Mouse (Mus musculus) kidney, postnatal 0 days (tissue): ENCODE data around the gene Hoxb1. TPM values are rescaled to one million over a fixed set of nuclear protein-coding genes. Genes with fewer than 3 reads are reported as not detected.
A peak's percentile ranks its signal among the peaks of the same experiment; 100 is the strongest.

Experiments used
- ATAC-seq: fragments of 200-750 bp; cut with Nextera tagmentation; replicated peaks from 2 replicates; pipeline ENCODE4 v1.8.0; 2017; ENCODE audit warnings: low read depth, moderate number of reproducible peaks, moderate TSS enrichment, moderate library complexity; ENCODE audit not compliant: low FRiP score
- DNase-seq: peaks from one replicate; pipeline ENCODE4 v3.0.0-alpha.2; 2016; ENCODE audit warnings: low spot score
- H3K27ac ChIP-seq: fragments of 300-500 bp; sonication (generic); 2 replicates; pipeline ENCODE4 v1.5.1; 2014; ENCODE audit warnings: mild to moderate bottlenecking
- H3K27me3 ChIP-seq: fragments of 300-500 bp; sonication (generic); 2 replicates; pipeline ENCODE4 v1.6.1; 2014; ENCODE audit warnings: low read length, mixed read lengths; ENCODE audit not compliant: insufficient read depth
- H3K36me3 ChIP-seq: fragments of 300-500 bp; sonication (generic); 2 replicates; pipeline ENCODE4 v1.6.1; 2014; ENCODE audit warnings: low read length, mixed read lengths; ENCODE audit not compliant: insufficient read depth
- H3K4me1 ChIP-seq: fragments of 300-500 bp; sonication (generic); replicated peaks from 2 replicates; pipeline ENCODE4 v1.6.1; 2014; ENCODE audit warnings: antibody characterized with exemption, low read length, mixed read lengths; ENCODE audit not compliant: insufficient read depth
- H3K4me2 ChIP-seq: fragments of 300-500 bp; sonication (generic); 2 replicates; pipeline ENCODE4 v1.6.1; 2014; ENCODE audit warnings: mild to moderate bottlenecking, low read length, moderate library complexity, mixed read lengths
- H3K4me3 ChIP-seq: fragments of 300-500 bp; sonication (generic); replicated peaks from 2 replicates; pipeline ENCODE4 v1.5.1; 2014; ENCODE audit warnings: low read depth, low read length
- H3K9ac ChIP-seq: fragments of 300-500 bp; sonication (generic); 2 replicates; pipeline ENCODE4 v1.6.1; 2014; ENCODE audit warnings: low read depth, low read length
- H3K9me3 ChIP-seq: fragments of 300-500 bp; sonication (generic); replicated peaks from 2 replicates; pipeline ENCODE4 v1.6.1; 2016; ENCODE audit warnings: low read length, inconsistent platforms, mixed read lengths
- CTCF ChIP-seq: IDR thresholded peaks from 2 replicates; pipeline ENCODE4 v1.5.1; 2016; ENCODE audit warnings: antibody characterized with exemption, low read depth, mild to moderate bottlenecking, moderate library complexity
- WGBS: fragments of 180-500 bp; shearing (Covaris S2); extraction: QIAGEN DNeasy Blood & Tissue Kit; methylation state at CpG from one replicate; pipeline ENCODE4 v1.1.7; 2014; 5-methylcytosine and 5-hydroxymethylcytosine counted together
- polyA plus RNA-seq: library from polyadenylated mRNA; unstranded; fragments of >200 nt; fragmentation: Nextera tagmentation; extraction: Ambion mirVana; gene quantifications from 2 replicates; pipeline ENCODE4 v1.2.1, GENCODE M21; 2015

The Hoxb1 gene
- polyA plus RNA-seq, 1 experiment from 2014 or later: 0.13 TPM

DNA sequence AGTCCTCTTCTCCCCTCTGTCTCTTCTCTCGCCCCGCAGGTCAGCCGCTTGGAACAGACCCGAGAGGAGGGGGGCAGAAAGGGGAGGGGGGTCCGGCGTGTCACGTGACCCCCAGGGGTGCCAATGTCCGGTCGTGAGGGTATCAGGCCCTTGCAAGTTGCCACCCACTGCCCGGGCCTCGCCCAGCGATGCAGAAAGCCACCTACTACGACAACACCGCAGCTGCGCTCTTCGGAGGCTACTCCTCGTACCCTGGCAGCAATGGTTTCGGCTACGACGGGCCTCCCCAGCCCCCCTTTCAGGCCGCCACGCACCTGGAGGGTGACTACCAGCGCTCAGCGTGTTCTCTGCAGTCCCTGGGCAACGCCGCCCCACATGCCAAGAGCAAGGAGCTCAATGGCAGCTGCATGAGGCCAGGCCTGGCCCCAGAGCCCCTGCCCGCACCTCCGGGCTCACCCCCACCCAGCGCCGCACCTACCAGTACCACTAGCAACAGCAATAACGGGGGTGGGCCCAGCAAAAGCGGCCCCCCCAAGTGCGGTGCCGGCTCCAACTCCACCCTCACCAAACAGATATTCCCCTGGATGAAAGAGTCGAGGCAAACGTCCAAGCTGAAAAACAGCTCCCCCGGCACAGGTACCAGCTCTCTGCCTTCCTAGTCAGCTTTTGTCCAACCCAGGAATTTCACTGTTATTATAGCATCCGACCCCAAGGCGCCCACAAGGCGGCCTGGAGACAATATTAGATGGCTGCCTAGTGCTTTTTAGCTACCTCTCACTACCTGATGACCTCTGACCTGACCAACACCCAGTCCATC lies 21.3 kb upstream of the Hoxb1 start:
- Histone ChIP-seq H3K27ac (peak overlapping the region; percentile 95), H3K36me3 (peaks cover 20% of the 10 kb centered on the region), H3K4me2 (peak overlapping the region; percentile 82), H3K9me3 (no peaks in the 10 kb centered on the region), H3K4me1 (peaks cover 66% of the 10 kb centered on the region), H3K27me3 (no peaks in the 10 kb centered on the region), H3K4me3 (0 out of 2 replicates have a peak overlapping the region, but pooled peaks have one; percentile 25), H3K9ac (peak overlapping the region; percentile 55)
- no peak for ATAC-seq
- no peak for TF ChIP-seq CTCF
- WGBS: 24% methylated on average over 39 of the region's 40 CpGs
- peak; percentile 53 for DNase-seq

DNA sequence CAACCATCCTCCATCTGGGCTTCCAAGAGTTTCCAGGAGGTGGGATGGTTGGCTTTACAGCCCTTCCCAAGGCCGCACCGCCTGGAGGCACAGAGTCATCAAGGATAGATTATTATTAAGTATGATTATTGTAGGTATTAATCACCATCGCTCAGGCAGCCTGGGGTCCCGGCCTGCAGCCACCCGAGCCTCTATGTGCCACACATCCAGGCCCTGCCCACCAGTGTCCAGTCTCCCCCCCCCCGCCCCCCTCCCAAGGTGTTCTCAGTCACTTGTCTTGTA lies 20.7 kb upstream of the Hoxb1 start:
- H3K27me3 ChIP-seq: no peaks in the 10 kb centered on the region
- WGBS: 24% methylated on average over 6 of the region's 6 CpGs
- peak; percentile 40 for DNase-seq

DNA sequence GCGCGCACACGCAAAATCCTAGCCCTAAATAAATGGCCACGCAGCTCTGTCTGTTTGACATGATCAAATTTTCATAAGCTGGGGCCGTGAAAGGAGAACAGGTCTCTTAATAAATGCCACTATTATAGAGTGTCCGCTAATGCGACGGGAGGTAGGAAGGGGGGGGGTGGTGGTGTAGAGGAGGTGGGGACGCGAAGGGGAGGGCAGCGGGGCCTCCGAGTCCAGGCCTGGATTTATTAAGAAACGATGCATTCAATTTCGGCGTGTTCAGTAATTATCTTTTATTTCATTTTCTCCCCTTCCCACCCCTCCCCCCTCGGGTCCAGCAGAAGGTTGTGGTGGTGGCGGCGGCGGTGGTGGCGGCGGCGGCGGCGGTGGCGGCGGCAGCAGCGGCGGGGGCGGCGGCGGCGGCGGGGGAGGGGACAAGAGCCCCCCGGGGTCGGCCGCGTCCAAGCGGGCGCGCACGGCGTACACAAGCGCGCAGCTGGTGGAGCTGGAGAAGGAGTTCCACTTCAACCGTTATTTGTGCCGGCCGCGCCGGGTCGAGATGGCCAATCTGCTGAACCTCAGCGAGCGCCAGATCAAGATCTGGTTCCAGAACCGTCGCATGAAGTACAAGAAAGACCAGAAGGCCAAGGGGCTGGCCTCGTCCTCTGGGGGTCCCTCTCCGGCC lies 20.2 kb upstream of the Hoxb1 start:
- Histone ChIP-seq H3K4me3 (peak overlapping the region; percentile 25), H3K27me3 (no peaks in the 10 kb centered on the region), H3K36me3 (peaks cover 20% of the 10 kb centered on the region), H3K4me2 (peak overlapping the region; percentile 82), H3K9me3 (no peaks in the 10 kb centered on the region), H3K27ac (peak overlapping the region; percentile 95), H3K4me1 (peaks cover 56% of the 10 kb centered on the region), H3K9ac (peak overlapping the region; percentile 55)
- no peak for TF ChIP-seq CTCF
- DNase-seq (peak; percentile 63), ATAC-seq (no peak)
- 10% methylated on average over 50 of the region's 56 CpGs for WGBS

More for the DNA sequence above, 20.7 kb upstream of the Hoxb1 start:
- peak overlapping the region; percentile 95 for H3K27ac ChIP-seq
- peak overlapping the region; percentile 82 for H3K4me2 ChIP-seq
- ATAC-seq: no peak
- H3K36me3 ChIP-seq: peaks cover 20% of the 10 kb centered on the region
- H3K4me1 ChIP-seq: peaks cover 61% of the 10 kb centered on the region
- H3K9ac ChIP-seq: peak overlapping the region; percentile 55
- H3K4me3 ChIP-seq: peak overlapping the region; percentile 25; the same call in 1 of the 2 replicates
- no peaks in the 10 kb centered on the region for H3K9me3 ChIP-seq
- TF ChIP-seq CTCF: no peak

DNA sequence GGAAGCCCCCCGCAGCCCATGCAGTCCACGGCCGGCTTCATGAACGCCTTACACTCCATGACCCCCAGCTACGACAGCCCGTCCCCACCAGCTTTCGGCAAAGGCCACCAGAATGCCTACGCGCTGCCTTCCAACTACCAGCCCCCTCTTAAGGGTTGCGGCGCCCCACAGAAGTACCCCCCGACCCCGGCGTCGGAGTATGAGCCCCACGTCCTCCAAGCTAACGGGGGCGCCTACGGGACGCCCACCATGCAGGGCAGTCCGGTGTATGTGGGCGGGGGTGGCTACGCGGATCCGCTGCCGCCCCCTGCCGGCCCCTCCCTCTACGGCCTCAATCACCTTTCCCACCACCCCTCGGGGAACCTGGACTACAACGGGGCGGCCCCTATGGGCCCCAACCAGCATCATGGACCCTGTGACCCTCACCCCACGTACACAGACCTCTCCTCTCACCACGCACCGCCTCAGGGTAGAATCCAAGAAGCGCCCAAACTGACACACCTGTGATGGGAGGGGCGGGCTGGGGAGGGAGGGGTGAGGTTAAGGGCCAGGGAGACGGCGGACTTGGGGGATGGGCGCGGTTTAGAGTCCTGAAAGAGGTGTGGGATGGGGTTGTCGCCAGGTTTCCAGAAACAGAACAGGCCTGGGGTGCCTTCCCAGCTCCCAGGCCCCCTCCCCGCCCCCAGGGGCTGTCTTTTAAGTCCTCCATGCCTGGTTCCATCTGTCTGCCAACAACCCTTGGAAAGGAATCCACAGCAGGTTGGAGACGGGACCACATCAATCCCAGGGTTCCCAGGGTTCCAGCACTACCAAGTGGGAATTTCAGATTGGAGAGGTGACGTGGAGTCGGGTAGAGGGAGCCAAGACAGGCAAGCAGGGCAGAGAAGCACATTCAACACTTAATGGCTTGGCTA lies 19.4 kb upstream of the Hoxb1 start:
- 19% methylated on average over 45 of the region's 45 CpGs for WGBS
- H3K36me3 ChIP-seq: peaks cover 20% of the 10 kb centered on the region
- H3K4me2 ChIP-seq: peak overlapping the region; percentile 82
- H3K4me1 ChIP-seq: peaks cover 62% of the 10 kb centered on the region
- TF ChIP-seq CTCF: peak; percentile 40
- H3K9ac ChIP-seq: peak overlapping the region; percentile 55
- H3K4me3 ChIP-seq: peak overlapping the region; percentile 25
- ATAC-seq (peak; percentile 29; the same call in 1 of the 2 replicates), DNase-seq (peak; percentile 56)
- H3K9me3 ChIP-seq: no peaks in the 10 kb centered on the region
- peak overlapping the region; percentile 95 for H3K27ac ChIP-seq
- H3K27me3 ChIP-seq: no peaks in the 10 kb centered on the region

DNA sequence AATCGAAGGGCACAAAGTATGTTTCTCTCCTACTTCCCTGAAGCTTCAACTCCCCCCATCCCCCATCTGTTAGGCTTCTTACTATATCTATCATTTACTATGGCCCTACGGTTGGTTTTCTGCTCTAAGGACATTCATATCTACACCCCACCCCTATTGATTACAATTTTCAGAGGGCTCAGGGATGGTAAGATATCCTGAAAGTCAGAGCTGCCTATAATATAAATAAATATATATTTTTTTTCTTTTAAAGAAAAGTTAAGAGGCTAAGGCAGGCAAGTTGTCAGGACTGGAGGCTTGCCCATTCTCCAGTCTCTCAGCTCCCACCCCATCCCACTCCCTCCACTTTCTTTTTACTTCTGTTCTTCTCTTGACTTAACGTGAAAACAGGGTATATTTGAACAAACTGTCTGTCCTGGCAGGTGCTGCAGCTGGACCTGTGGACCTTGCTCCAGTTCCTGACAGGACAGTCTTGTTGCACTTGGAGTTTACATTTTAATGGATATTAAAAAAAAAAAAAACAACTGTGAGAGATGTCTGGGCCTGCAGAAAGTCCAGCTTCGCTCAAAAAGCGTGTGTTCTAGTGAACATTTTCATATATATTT lies 18.5 kb upstream of the Hoxb1 start:
- no peak overlapping the region for H3K4me3 ChIP-seq
- 39% methylated on average over 5 of the region's 5 CpGs for WGBS
- peak overlapping the region; percentile 82 for H3K4me2 ChIP-seq
- H3K9me3 ChIP-seq: no peaks in the 10 kb centered on the region
- H3K36me3 ChIP-seq: peaks cover 20% of the 10 kb centered on the region
- H3K27me3 ChIP-seq: no peaks in the 10 kb centered on the region
- peak overlapping the region; percentile 55; the same call in 1 of the 2 replicates for H3K9ac ChIP-seq
- ATAC-seq (no peak), DNase-seq (peak; percentile 54)
- H3K27ac ChIP-seq: peak overlapping the region; percentile 95
- TF ChIP-seq CTCF: no peak
- peaks cover 57% of the 10 kb centered on the region for H3K4me1 ChIP-seq
